Mouse (Mus musculus) MEL (cell line): ENCODE measurements around the gene Esd. TPM values are rescaled to one million over a fixed set of nuclear protein-coding genes. Genes with fewer than 3 reads are reported as not detected.

Source experiments
- DNase-seq: peaks from one replicate; pipeline ENCODE4 v3.0.0; 2011; ENCODE audit warnings: low read depth, low spot score
- H3K27ac ChIP-seq: 2 replicates; pipeline ENCODE4 v1.5.1; 2012; ENCODE audit warnings: low read depth, mild to moderate bottlenecking, control low read depth, low read length, moderate library complexity; ENCODE audit not compliant: control insufficient read depth
- H3K27me3 ChIP-seq, 2 experiments: fragments of 150-350 bp in 1 of 2; sonication (generic) in 1 of 2; 2 replicates each; pipeline ENCODE4 v1.6.1; 2012; ENCODE audit warnings: low read length in 2 of 2, mild to moderate bottlenecking in 2 of 2, improper control_type of control experiment in 1 of 2, moderate library complexity in 1 of 2; ENCODE audit not compliant: insufficient read depth in 2 of 2, control insufficient read depth in 1 of 2
- H3K36me3 ChIP-seq, 2 experiments: 2 replicates each; pipeline ENCODE4 v1.6.1; 2012 to 2014; ENCODE audit warnings: low read length in 2 of 2, improper control_type of control experiment in 1 of 2, inconsistent platforms in 1 of 2, mild to moderate bottlenecking in 1 of 2; ENCODE audit not compliant: insufficient read depth in 2 of 2, control insufficient read depth in 1 of 2
- H3K4me1 ChIP-seq, 2 experiments: fragments of 150-350 bp in 1 of 2; sonication (generic) in 1 of 2; 2 replicates each; pipeline ENCODE4 v1.6.1; 2012; ENCODE audit warnings: low read length in 2 of 2, improper control_type of control experiment in 1 of 2, mild to moderate bottlenecking in 1 of 2; ENCODE audit not compliant: insufficient read depth in 2 of 2, control insufficient read depth in 1 of 2
- H3K4me3 ChIP-seq, 2 experiments: fragments of 150-350 bp in 1 of 2; sonication (generic) in 1 of 2; 2 replicates each; pipeline ENCODE4 v1.5.1; 2012; ENCODE audit warnings: low read depth in 2 of 2, low read length in 2 of 2, mild to moderate bottlenecking in 2 of 2, moderate library complexity in 2 of 2, control low read depth in 1 of 2, improper control_type of control experiment in 1 of 2; ENCODE audit not compliant: control insufficient read depth in 1 of 2, insufficient read depth in 1 of 2
- H3K79me2 ChIP-seq: 2 replicates; pipeline ENCODE4 v1.6.1; 2012; ENCODE audit warnings: mild to moderate bottlenecking, low read length, moderate library complexity; ENCODE audit not compliant: control insufficient read depth, poor library complexity, insufficient read depth
- H3K9ac ChIP-seq: 2 replicates; pipeline ENCODE4 v1.6.1; 2012; ENCODE audit warnings: low read depth, mild to moderate bottlenecking, control low read depth, low read length, moderate library complexity; ENCODE audit not compliant: control insufficient read depth, poor library complexity, severe bottlenecking
- H3K9me3 ChIP-seq: fragments of 150-350 bp; sonication (generic); replicated peaks from 2 replicates; pipeline ENCODE4 v1.6.1; 2012; ENCODE audit warnings: mild to moderate bottlenecking, low read length, improper control_type of control experiment, moderate library complexity; ENCODE audit not compliant: insufficient read depth
- BHLHE40 ChIP-seq: IDR thresholded peaks from 2 replicates; pipeline ENCODE4 v1.6.1; 2012; ENCODE audit warnings: low read depth, mild to moderate bottlenecking, inconsistent platforms, low read length, improper control_type of control experiment, borderline replicate concordance
- CHD2 ChIP-seq: IDR thresholded peaks from 2 replicates; pipeline ENCODE4 v1.6.1; 2011; ENCODE audit warnings: low read length, improper control_type of control experiment
- CTCF ChIP-seq, 3 experiments: IDR thresholded peaks in 2 of 3; conservative IDR thresholded peaks in 1 of 3; 2 replicates each; pipeline ENCODE4 v1.5.1; 2011 to 2012; ENCODE audit warnings: low read length in 3 of 3, low read depth in 2 of 3, mild to moderate bottlenecking in 2 of 3, improper control_type of control experiment in 1 of 3, inconsistent platforms in 1 of 3, mixed read lengths in 1 of 3, moderate library complexity in 1 of 3; ENCODE audit not compliant: control insufficient read depth in 1 of 3, insufficient read depth in 1 of 3, poor library complexity in 1 of 3, severe bottlenecking in 1 of 3
- ELF1 ChIP-seq: IDR thresholded peaks from 2 replicates; pipeline ENCODE4 v1.6.1; 2014; ENCODE audit warnings: low read depth, mild to moderate bottlenecking, inconsistent platforms, low read length, improper control_type of control experiment, moderate library complexity
- GABPA ChIP-seq: IDR thresholded peaks from 2 replicates; pipeline ENCODE4 v1.6.1; 2012; ENCODE audit warnings: low read depth, mild to moderate bottlenecking, inconsistent platforms, low read length, improper control_type of control experiment, moderate library complexity
- HCFC1 ChIP-seq: IDR thresholded peaks from 2 replicates; pipeline ENCODE4 v1.6.1; 2012; ENCODE audit warnings: low read depth, mild to moderate bottlenecking, inconsistent platforms, low read length, improper control_type of control experiment, moderate library complexity
- KAT2A ChIP-seq: conservative IDR thresholded peaks from 2 replicates; pipeline ENCODE4 v1.6.1; 2012; ENCODE audit warnings: low read depth, low read length, improper control_type of control experiment, inconsistent platforms
- MAZ ChIP-seq: IDR thresholded peaks from 2 replicates; pipeline ENCODE4 v1.6.1; 2012; ENCODE audit warnings: low read depth, mild to moderate bottlenecking, inconsistent platforms, low read length, improper control_type of control experiment
- MXI1 ChIP-seq: IDR thresholded peaks from 2 replicates; pipeline ENCODE4 v1.6.1; 2011; ENCODE audit warnings: mild to moderate bottlenecking, low read depth, low read length, improper control_type of control experiment
- MYB ChIP-seq: IDR thresholded peaks from 2 replicates; pipeline ENCODE4 v1.6.1; 2011; ENCODE audit warnings: mild to moderate bottlenecking, low read depth, low read length, improper control_type of control experiment
- NELFE ChIP-seq: IDR thresholded peaks from 2 replicates; pipeline ENCODE4 v1.6.1; 2011; ENCODE audit warnings: low read depth, low read length, improper control_type of control experiment
- NRF1 ChIP-seq: IDR thresholded peaks from 2 replicates; pipeline ENCODE4 v1.6.1; 2014; ENCODE audit warnings: low read depth, mild to moderate bottlenecking, inconsistent platforms, low read length, improper control_type of control experiment, moderate library complexity; ENCODE audit not compliant: poor library complexity, insufficient read depth, severe bottlenecking
- POLR2A ChIP-seq, 2 experiments: IDR thresholded peaks; 2 replicates each; pipeline ENCODE4 v1.6.1; 2011 to 2012; ENCODE audit warnings: low read length in 2 of 2, mild to moderate bottlenecking in 2 of 2, control low read depth in 1 of 2, improper control_type of control experiment in 1 of 2, low read depth in 1 of 2, moderate library complexity in 1 of 2; ENCODE audit not compliant: control insufficient read depth in 1 of 2, insufficient read depth in 1 of 2, poor library complexity in 1 of 2
- POLR2AphosphoS2 ChIP-seq: IDR thresholded peaks from 2 replicates; pipeline ENCODE4 v1.6.1; 2011; ENCODE audit warnings: low read length, improper control_type of control experiment
- SIN3A ChIP-seq: IDR thresholded peaks from 2 replicates; pipeline ENCODE4 v1.6.1; 2012; ENCODE audit warnings: low read length, improper control_type of control experiment, inconsistent platforms
- SMC3 ChIP-seq: IDR thresholded peaks from 2 replicates; pipeline ENCODE4 v1.6.1; 2011; ENCODE audit warnings: low read depth, low read length, improper control_type of control experiment
- TBP ChIP-seq: IDR thresholded peaks from 2 replicates; pipeline ENCODE4 v1.8.0; 2011; ENCODE audit warnings: low read depth, low read length, improper control_type of control experiment
- TCF12 ChIP-seq: IDR thresholded peaks from 2 replicates; pipeline ENCODE4 v1.6.1; 2014; ENCODE audit warnings: low read depth, mild to moderate bottlenecking, inconsistent platforms, low read length, improper control_type of control experiment, moderate library complexity
- USF1 ChIP-seq: IDR thresholded peaks from 2 replicates; pipeline ENCODE4 v1.6.1; 2014; ENCODE audit warnings: low read depth, mild to moderate bottlenecking, inconsistent platforms, low read length, improper control_type of control experiment, moderate library complexity
- USF2 ChIP-seq, 2 experiments: IDR thresholded peaks; 2 replicates each; pipeline ENCODE4 v1.6.1; 2011 to 2012; ENCODE audit warnings: improper control_type of control experiment in 2 of 2, low read length in 2 of 2, borderline replicate concordance in 1 of 2, inconsistent platforms in 1 of 2, low read depth in 1 of 2, mild to moderate bottlenecking in 1 of 2; ENCODE audit not compliant: insufficient read depth in 1 of 2
- ZMIZ1 ChIP-seq: IDR thresholded peaks from 2 replicates; pipeline ENCODE4 v1.6.1; 2012; ENCODE audit warnings: low read depth, mild to moderate bottlenecking, inconsistent platforms, low read length, improper control_type of control experiment, moderate library complexity
- ZNF384 ChIP-seq: IDR thresholded peaks from 2 replicates; pipeline ENCODE4 v1.6.1; 2012; ENCODE audit warnings: low read depth, mild to moderate bottlenecking, inconsistent platforms, low read length, improper control_type of control experiment
- polyA plus RNA-seq, 2 experiments: library from polyadenylated mRNA; stranded (reverse) in 1 of 2; unstranded in 1 of 2; fragments of >175 nt in 1 of 2; fragments of >200 nt in 1 of 2; gene quantifications; 2 replicates each; pipeline versions ENCODE4 v1.2.1 to v1.2.4; 2012; ENCODE audit warnings: low replicate concordance in 2 of 2, low read depth in 1 of 2; ENCODE audit not compliant: insufficient read length in 2 of 2, insufficient read depth in 1 of 2, missing spikeins in 1 of 2
- total RNA-seq: library from RNA; depleted of rRNA; stranded (reverse); fragments of 300-350 nt; gene quantifications from 2 replicates; pipeline ENCODE4 v1.2.3, GENCODE M21; 2012; rRNA removed

Esd gene
- total RNA-seq = 150 and 159 TPM in 2 replicates
- polyA plus RNA-seq = 100 to 1,000 TPM in 1 of 2 experiments, not detected in 1; 230 TPM

DNA sequence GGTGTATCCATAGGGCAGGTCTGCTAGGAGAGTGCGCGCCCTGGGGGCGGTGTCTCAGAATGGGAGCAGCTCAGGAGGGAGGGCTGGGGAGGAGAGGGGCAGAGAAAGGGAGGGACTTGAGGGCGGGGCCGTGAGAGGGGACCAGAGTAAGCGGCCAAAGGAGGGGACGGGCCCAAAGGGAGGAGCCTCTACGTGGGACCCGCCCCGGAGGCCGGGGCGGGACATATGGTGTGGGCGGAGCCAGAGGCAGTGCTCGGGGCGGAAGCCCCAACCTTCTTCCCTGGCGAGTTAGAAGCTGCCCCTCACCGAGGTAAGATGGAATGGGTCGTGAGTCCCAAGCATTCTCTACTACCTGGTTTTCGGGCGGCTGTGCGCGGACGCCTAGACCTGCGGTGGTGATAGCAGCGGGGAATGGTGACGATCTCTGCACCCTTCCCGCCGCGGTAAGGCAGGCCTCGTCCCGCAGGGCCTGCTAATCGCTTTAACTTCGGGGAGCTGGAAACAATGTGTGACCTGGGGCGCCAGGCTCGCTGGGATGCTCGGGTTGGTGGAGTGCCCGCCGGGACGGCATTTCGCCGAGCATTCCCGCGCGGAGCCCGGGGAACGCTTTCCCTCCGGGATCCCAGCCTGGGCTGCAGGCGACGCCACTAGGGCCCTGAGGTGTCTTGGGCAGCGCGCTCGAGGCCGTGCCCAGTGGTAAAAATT lies at the start of gene Esd:
Gene Esd (plus strand): TSS at position 219 of the 705 bp plus-strand sequence.
- Histone ChIP-seq H3K36me3 (peaks cover 8 to 15% of the 10 kb centered on the region in 2 experiments), H3K9ac (peak within 1 kb of the TSS; percentile 98), H3K79me2 (peaks cover 14% of the 10 kb centered on the region), H3K27ac (peak within 1 kb of the TSS; percentile 45), H3K27me3 (peaks cover 0 to 2% of the 10 kb centered on the region in 2 experiments; a peak in 1 of 4 replicates), H3K9me3 (no peaks in the 10 kb centered on the region), H3K4me3 (peak within 1 kb of the TSS; percentile 94 to 100), H3K4me1 (peaks cover 4 to 7% of the 10 kb centered on the region in 2 experiments; a peak in 1 of 4 replicates)
- DNase-seq = peak; percentile 95
- TF ChIP-seq SMC3 (no peak), MAZ (no peak; the same call in 1 of the 2 replicates), ELF1 (peak; percentile 18; the same call in 1 of the 2 replicates), TBP (peak; percentile 64), POLR2AphosphoS2 (peak; percentile 72; the same call in 1 of the 2 replicates), TCF12 (0 out of 2 replicates have a peak, but pooled peaks have one; percentile 16), USF1 (no peak), MYB (no peak), ZMIZ1 (no peak), NELFE (peak; percentile 66), SIN3A (peak; percentile 14; the same call in 1 of the 2 replicates), POLR2A (IDR thresholded peaks at IDR 0.05; ENCODE audit: control insufficient read depth in 1 of 2, insufficient read depth in 1 of 2, low read depth in 1 of 2, low read length in 2 of 2, poor library complexity in 1 of 2) (peak; percentile 44 to 82; a peak in 3 of 4 replicates), NRF1 (peak; percentile 37; the same call in 1 of the 2 replicates), CHD2 (no peak), MXI1 (no peak), HCFC1 (peak; percentile 35; the same call in 1 of the 2 replicates)

DNA sequence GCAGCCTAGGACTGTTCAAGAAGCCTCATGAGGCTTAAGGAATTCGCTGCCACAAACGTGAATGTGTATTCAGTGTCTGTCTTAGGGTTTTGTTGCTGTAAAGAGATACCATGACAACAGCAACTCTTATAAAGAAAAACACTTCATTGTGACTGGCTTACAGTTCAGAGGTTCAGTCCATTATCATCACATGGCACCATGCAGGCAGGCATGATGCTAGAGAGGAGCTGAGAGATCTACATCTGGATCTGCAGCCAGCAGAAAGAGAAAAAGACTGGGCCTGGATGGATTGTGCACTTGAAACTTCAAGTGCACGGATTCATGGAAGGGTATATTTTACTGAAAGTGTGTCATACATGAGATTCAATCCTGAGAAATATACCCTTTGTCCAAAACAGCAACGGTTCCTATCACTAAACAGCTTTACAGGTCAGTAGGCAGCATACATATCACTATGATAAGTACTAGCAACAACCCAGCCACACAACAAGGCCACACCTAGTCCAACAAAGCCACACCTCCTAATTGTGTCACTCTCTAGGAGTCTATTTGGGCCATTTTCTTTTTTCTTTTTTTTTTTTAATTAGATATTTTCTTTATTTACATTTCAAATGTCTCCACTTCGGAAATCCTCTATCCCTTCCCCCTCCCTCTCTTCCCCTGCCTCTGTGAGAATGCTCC lies 47.7 kb upstream of the Esd start:
- Histone ChIP-seq H3K27me3 (no peaks in the 10 kb centered on the region), H3K79me2 (no peaks in the 10 kb centered on the region), H3K36me3 (no peaks in the 10 kb centered on the region; a peak in 1 of 4 replicates), H3K9me3 (no peaks in the 10 kb centered on the region), H3K9ac (no peak overlapping the region), H3K4me1 (no peaks in the 10 kb centered on the region), H3K4me3 (no peak overlapping the region), H3K27ac (no peak overlapping the region)
- no peak for TF ChIP-seq POLR2A (IDR thresholded peaks at IDR 0.05; ENCODE audit: control insufficient read depth in 1 of 2, insufficient read depth in 1 of 2, low read depth in 1 of 2, low read length in 2 of 2, poor library complexity in 1 of 2)
- TF ChIP-seq HCFC1 = no peak
- no peak for TF ChIP-seq ELF1
- TF ChIP-seq BHLHE40 = no peak
- no peak for TF ChIP-seq CHD2
- TF ChIP-seq CTCF (IDR thresholded peaks at IDR 0.05 in 2 of 3, conservative IDR thresholded peaks at IDR 0.05 in 1 of 3; ENCODE audit: control insufficient read depth in 1 of 3, insufficient read depth in 1 of 3, low read depth in 2 of 3, low read length in 3 of 3, poor library complexity in 1 of 3, severe bottlenecking in 1 of 3) = no peak
- no peak for TF ChIP-seq NRF1
- no peak for TF ChIP-seq KAT2A
- no peak for TF ChIP-seq GABPA
- TF ChIP-seq MXI1 = no peak
- no peak for TF ChIP-seq USF2 (IDR thresholded peaks at IDR 0.05; ENCODE audit: borderline replicate concordance in 1 of 2, insufficient read depth in 1 of 2, low read depth in 1 of 2, low read length in 2 of 2)
- TF ChIP-seq ZNF384 = no peak
- DNase-seq = no peak
